Mouse (Mus musculus): ENCODE results near the gene Slc7a9. TPM values are rescaled to one million over a fixed set of nuclear protein-coding genes. Genes with fewer than 3 reads are reported as not detected.

Slc7a9 gene
- polyA plus RNA-seq, 1 experiment = not detected

GRCm38 (mm10) chr7:35476457-35476856, 27.9 kb downstream of the Slc7a9 start:
- H3K27ac ChIP-seq (replicated peaks; ENCODE audit: low read depth, low read length) = no peak overlapping the region
- H3K4me3 ChIP-seq (ENCODE audit: insufficient read depth, low read depth, low read length) = no peak overlapping the region
- no peaks in the 10 kb centered on the region for H3K4me1 ChIP-seq (ENCODE audit: control insufficient read depth, insufficient read depth, insufficient read length, low read length)

- Histone ChIP-seq H3K27ac (replicated peaks; ENCODE audit: low read depth, low read length) (no peak overlapping the region), H3K4me3 (ENCODE audit: insufficient read depth, low read depth, low read length) (no peak overlapping the region), H3K4me1 (ENCODE audit: control insufficient read depth, insufficient read depth, insufficient read length, low read length) (no peaks in the 10 kb centered on the region)
Observed at GRCm38 (mm10) chr7:35485126-35485525, 36.5 kb downstream of the Slc7a9 start.

- Histone ChIP-seq H3K4me3 (ENCODE audit: insufficient read depth, low read depth, low read length) (no peak overlapping the region), H3K27ac (replicated peaks; ENCODE audit: low read depth, low read length) (no peak overlapping the region), H3K4me1 (ENCODE audit: control insufficient read depth, insufficient read depth, insufficient read length, low read length) (no peaks in the 10 kb centered on the region)
Observed at GRCm38 (mm10) chr7:35486553-35486952, 38.0 kb downstream of the Slc7a9 start.

- Histone ChIP-seq H3K4me1 (ENCODE audit: control insufficient read depth, insufficient read depth, insufficient read length, low read length) (no peaks in the 10 kb centered on the region), H3K27ac (replicated peaks; ENCODE audit: low read depth, low read length) (no peak overlapping the region), H3K4me3 (ENCODE audit: insufficient read depth, low read depth, low read length) (no peak overlapping the region)
Observed at GRCm38 (mm10) chr7:35490186-35490585, 41.6 kb downstream of the Slc7a9 start.

GRCm38 (mm10) chr7:35491005-35491404, 42.4 kb downstream of the Slc7a9 start:
- Histone ChIP-seq H3K4me3 (ENCODE audit: insufficient read depth, low read depth, low read length) (no peak overlapping the region), H3K4me1 (ENCODE audit: control insufficient read depth, insufficient read depth, insufficient read length, low read length) (no peaks in the 10 kb centered on the region), H3K27ac (replicated peaks; ENCODE audit: low read depth, low read length) (no peak overlapping the region)

- Histone ChIP-seq H3K4me1 (ENCODE audit: control insufficient read depth, insufficient read depth, insufficient read length, low read length) (no peaks in the 10 kb centered on the region), H3K27ac (replicated peaks; ENCODE audit: low read depth, low read length) (no peak overlapping the region), H3K4me3 (ENCODE audit: insufficient read depth, low read depth, low read length) (no peak overlapping the region)
Observed at GRCm38 (mm10) chr7:35497516-35497915, 48.9 kb downstream of the Slc7a9 start.

- no peak overlapping the region for H3K27ac ChIP-seq (replicated peaks; ENCODE audit: low read depth, low read length)
- H3K4me1 ChIP-seq (ENCODE audit: control insufficient read depth, insufficient read depth, insufficient read length, low read length) = no peaks in the 10 kb centered on the region
- no peak overlapping the region for H3K4me3 ChIP-seq (ENCODE audit: insufficient read depth, low read depth, low read length)
Observed at GRCm38 (mm10) chr7:35501995-35502394, 53.4 kb downstream of the Slc7a9 start.

Other genes starting within 250 kb of the Slc7a9 start
- 5.6 and 6.7 TPM in 2 replicates for gene Lrp3, start 233.3 kb upstream of the Slc7a9 start, polyA plus RNA-seq (2012; ENCODE audit: insufficient read depth, insufficient read length, missing spikeins)
- gene Gpatch1, start 130.4 kb upstream of the Slc7a9 start, polyA plus RNA-seq (2012; ENCODE audit: insufficient read depth, insufficient read length, missing spikeins) = 5.5 and 7.3 TPM in 2 replicates
- 2.0 and 3.6 TPM in 2 replicates for gene Rhpn2, start 114.6 kb upstream of the Slc7a9 start, polyA plus RNA-seq (2012; ENCODE audit: insufficient read depth, insufficient read length, missing spikeins)
- 2.6 and 3.3 TPM in 2 replicates for gene Faap24, start 52.0 kb upstream of the Slc7a9 start, polyA plus RNA-seq (2012; ENCODE audit: insufficient read depth, insufficient read length, missing spikeins)
- 7.0 and 15.1 TPM in 2 replicates for gene Cep89, start 51.8 kb upstream of the Slc7a9 start, polyA plus RNA-seq (2012; ENCODE audit: insufficient read depth, insufficient read length, missing spikeins)
- not detected in 2 replicates for gene Tdrd12, start 88.9 kb downstream of the Slc7a9 start, polyA plus RNA-seq (2012; ENCODE audit: insufficient read depth, insufficient read length, missing spikeins)
- 105 and 112 TPM in 2 replicates for gene Nudt19, start 107.5 kb downstream of the Slc7a9 start, polyA plus RNA-seq (2012; ENCODE audit: insufficient read depth, insufficient read length, missing spikeins)
- 0.16 TPM in 1 of 2 replicates, not detected in the other for gene Rgs9bp, start 136.8 kb downstream of the Slc7a9 start, polyA plus RNA-seq (2012; ENCODE audit: insufficient read depth, insufficient read length, missing spikeins)
- 14.2 and 24.0 TPM in 2 replicates for gene Ankrd27, start 137.4 kb downstream of the Slc7a9 start, polyA plus RNA-seq (2012; ENCODE audit: insufficient read depth, insufficient read length, missing spikeins)
- 142 and 150 TPM in 2 replicates for gene Pdcd5, start 198.7 kb downstream of the Slc7a9 start, polyA plus RNA-seq (2012; ENCODE audit: insufficient read depth, insufficient read length, missing spikeins)